Mouse (Mus musculus) ovary, postnatal 14 days (tissue): Measurements from ENCODE around the gene Krt84.
A peak's percentile ranks its signal among the peaks of the same experiment; 100 is the strongest.

Source experiments
- DNase-seq: peaks from one replicate; pipeline ENCODE4 v3.0.0; 2022; ENCODE audit warnings: low spot score

The Krt84 gene

GRCm38 (mm10) chr15:101495266-101495665 lies 37.4 kb downstream of the Krt84 start:
- no peak for DNase-seq

- no peak for DNase-seq
These were observed 38.4 kb downstream of the Krt84 start for GRCm38 (mm10) chr15:101494203-101494602.

- no peak for DNase-seq
These were observed 38.9 kb downstream of the Krt84 start for GRCm38 (mm10) chr15:101493713-101494112.

- no peak for DNase-seq
These were observed 39.9 kb downstream of the Krt84 start for GRCm38 (mm10) chr15:101492718-101493117.

- no peak for DNase-seq
These were observed 41.2 kb downstream of the Krt84 start, which contains the start of gene Krt83 for GRCm38 (mm10) chr15:101491431-101491830. Gene Krt83, minus strand, starts transcription at chr15:101491512.

- DNase-seq, result no peak
These were observed 46.5 kb downstream of the Krt84 start for GRCm38 (mm10) chr15:101485911-101486635.

GRCm38 (mm10) chr15:101484939-101485338 lies 47.7 kb downstream of the Krt84 start:
- DNase-seq, result no peak

GRCm38 (mm10) chr15:101483646-101484045 lies 49.0 kb downstream of the Krt84 start:
- DNase-seq, result no peak

- DNase-seq, result no peak
These were observed 50.6 kb downstream of the Krt84 start for GRCm38 (mm10) chr15:101482056-101482455.

GRCm38 (mm10) chr15:101479666-101480060 lies 53.0 kb downstream of the Krt84 start:
- DNase-seq, result no peak

- DNase-seq, result peak; percentile 36
These were observed 53.5 kb downstream of the Krt84 start for GRCm38 (mm10) chr15:101479007-101479665.
